Mouse (Mus musculus): ENCODE measurements around the gene Fam172a.

DNA sequence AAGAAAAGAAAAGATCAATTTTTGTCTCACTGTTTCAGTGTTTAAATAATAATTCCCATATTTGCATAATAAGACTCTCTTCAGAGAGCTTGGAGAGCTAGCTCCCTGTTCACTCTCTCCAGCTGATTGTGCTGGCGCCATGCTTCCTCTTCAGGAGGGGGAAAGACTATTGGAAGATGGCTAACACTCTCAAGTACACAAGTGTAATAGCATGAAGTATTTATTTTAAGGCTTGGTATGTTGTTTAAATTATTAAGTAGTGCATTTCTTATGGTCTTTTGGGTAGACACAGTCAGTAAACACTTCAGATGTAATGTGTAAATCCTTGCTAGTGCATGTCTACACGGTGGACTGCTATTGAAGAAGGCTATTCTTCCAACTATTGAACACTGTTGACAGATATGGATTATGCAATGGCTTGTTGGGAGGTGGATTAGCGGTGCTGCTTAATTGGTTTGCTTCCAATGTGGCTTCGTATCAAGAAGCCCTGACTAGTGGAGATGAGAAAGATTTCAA, 422.1 kb downstream of the Fam172a start:
- TF ChIP-seq CTCF (IDR thresholded peaks at IDR 0.05; ENCODE audit: control insufficient read depth, insufficient read depth, insufficient replicate concordance, low read depth, low read length) (no peak), POLR2A (IDR thresholded peaks at IDR 0.05; ENCODE audit: control insufficient read depth, low read depth, low read length) (no peak)

All from testis, adult 2 months (tissue).